Mouse (Mus musculus): ENCODE measurements around the gene Kcna7. TPM values are rescaled to one million over a fixed set of nuclear protein-coding genes. Genes with fewer than 3 reads are reported as not detected.

Gene Kcna7
- total and polyA plus RNA-seq, 3 experiments: 0.16 to 3.2 (median 0.39) TPM

GRCm38 (mm10) chr7:45443526-45444420 is 38.3 kb downstream of the Kcna7 start:
- DNase-seq (ENCODE audit: extremely low read depth): no peak
- no peak overlapping the region for H3K27ac ChIP-seq (ENCODE audit: insufficient read depth, low read depth)

GRCm38 (mm10) chr7:45446589-45446988 is 41.1 kb downstream of the Kcna7 start:
- H3K36me3 ChIP-seq (replicated peaks in 1 of 2; ENCODE audit: control insufficient read depth in 1 of 2, insufficient read depth in 1 of 2, low read length in 1 of 2): peaks cover 35 to 64% of the 10 kb centered on the region in 2 experiments
- dilution Hi-C loops (cut with MboI; ENCODE audit: extremely low pct_ligation_motif_present, extremely low pct_unique_long_range_greater_than_20kb, low sequenced_read_pairs): no loop called here

More at GRCm38 (mm10) chr7:45443526-45444420, 38.3 kb downstream of the Kcna7 start:
- H3K9ac ChIP-seq (ENCODE audit: insufficient read depth, low read depth): no peak overlapping the region
- no peak overlapping the region for H3K4me3 ChIP-seq (replicated peaks in 1 of 3; ENCODE audit: low read depth in 2 of 3, low read length in 2 of 3, poor library complexity in 1 of 3)
- H3K4me1 ChIP-seq (ENCODE audit: control insufficient read depth in 1 of 2, insufficient read depth in 2 of 2): peaks cover 2 to 13% of the 10 kb centered on the region in 2 experiments; a peak in 3 of 4 replicates
- TF ChIP-seq USF1 (IDR thresholded peaks at IDR 0.05; ENCODE audit: low read depth, low read length) (no peak), ELF1 (IDR thresholded peaks at IDR 0.05; ENCODE audit: low read depth, low read length) (no peak), KAT2A (IDR thresholded peaks at IDR 0.05; ENCODE audit: insufficient replicate concordance, low read length) (no peak), E2F4 (IDR thresholded peaks at IDR 0.05; ENCODE audit: insufficient replicate concordance, low read depth, low read length) (no peak), CHD2 (IDR thresholded peaks at IDR 0.05; ENCODE audit: low read length) (no peak), IRF4 (IDR thresholded peaks at IDR 0.05; ENCODE audit: low read depth, low read length) (no peak), CHD1 (IDR thresholded peaks at IDR 0.05; ENCODE audit: low read depth, low read length) (no peak), NELFE (IDR thresholded peaks at IDR 0.05; ENCODE audit: low read depth, low read length) (no peak), ZMIZ1 (IDR thresholded peaks at IDR 0.05; ENCODE audit: low read depth, low read length) (no peak), MYC (IDR thresholded peaks at IDR 0.05; ENCODE audit: low read depth, low read length) (no peak), ZNF384 (IDR thresholded peaks at IDR 0.05; ENCODE audit: low read depth, low read length) (no peak), EP300 (IDR thresholded peaks at IDR 0.05; ENCODE audit: low read length) (no peak), JUND (conservative IDR thresholded peaks at IDR 0.05; ENCODE audit: low read depth, low read length) (no peak), MAFK (IDR thresholded peaks at IDR 0.05; ENCODE audit: insufficient replicate concordance, low read length) (no peak)
- in situ Hi-C loops (cut with MboI; ENCODE audit: low pct_ligation_motif_present, low pct_unique_long_range_greater_than_20kb, low sequenced_read_pairs) (no loop called here), dilution Hi-C loops (cut with MboI; ENCODE audit: extremely low pct_ligation_motif_present, extremely low pct_unique_long_range_greater_than_20kb, low sequenced_read_pairs) (no loop called here)
- H3K36me3 ChIP-seq (replicated peaks in 1 of 2; ENCODE audit: control insufficient read depth in 1 of 2, insufficient read depth in 1 of 2, low read length in 1 of 2): peaks cover 35 to 73% of the 10 kb centered on the region in 2 experiments
- no peaks in the 10 kb centered on the region for H3K9me3 ChIP-seq (replicated peaks; ENCODE audit: low read length)
- H3K27me3 ChIP-seq (replicated peaks): no peaks in the 10 kb centered on the region
- no peak overlapping the region for H3K4me2 ChIP-seq (ENCODE audit: insufficient read depth, low read depth, poor library complexity, severe bottlenecking)
- no peaks in the 10 kb centered on the region for H3K79me2 ChIP-seq (replicated peaks; ENCODE audit: control insufficient read depth, extremely low read depth, insufficient read depth, poor library complexity, severe bottlenecking)

More at GRCm38 (mm10) chr7:45446589-45446988, 41.1 kb downstream of the Kcna7 start:
- H3K4me3 ChIP-seq (replicated peaks in 1 of 3; ENCODE audit: low read depth in 2 of 3, low read length in 2 of 3, poor library complexity in 1 of 3): no peak overlapping the region
- no peak overlapping the region for H3K4me2 ChIP-seq (ENCODE audit: insufficient read depth, low read depth, poor library complexity, severe bottlenecking)
- TF ChIP-seq RCOR1 (conservative IDR thresholded peaks at IDR 0.05; ENCODE audit: low read depth, low read length) (no peak), HCFC1 (IDR thresholded peaks at IDR 0.05; ENCODE audit: low read depth, low read length) (peak; percentile 61)
- H3K27me3 ChIP-seq (replicated peaks): no peaks in the 10 kb centered on the region
- no peak for DNase-seq (ENCODE audit: extremely low read depth)
- H3K27ac ChIP-seq (ENCODE audit: insufficient read depth, low read depth): no peak overlapping the region
- no peaks in the 10 kb centered on the region for H3K79me2 ChIP-seq (replicated peaks; ENCODE audit: control insufficient read depth, extremely low read depth, insufficient read depth, poor library complexity, severe bottlenecking)
- H3K9ac ChIP-seq (ENCODE audit: insufficient read depth, low read depth): no peak overlapping the region
- peaks cover 2 to 16% of the 10 kb centered on the region in 2 experiments for H3K4me1 ChIP-seq (ENCODE audit: control insufficient read depth in 1 of 2, insufficient read depth in 2 of 2)
- in situ Hi-C loops (cut with MboI; ENCODE audit: low pct_ligation_motif_present, low pct_unique_long_range_greater_than_20kb, low sequenced_read_pairs): no loop called here
- no peaks in the 10 kb centered on the region for H3K9me3 ChIP-seq (replicated peaks; ENCODE audit: low read length)
